Mouse (Mus musculus) testis, adult 2 months (tissue): Measurements from ENCODE around the gene AI661453.

Experiments used
- CTCF ChIP-seq: fragments of 200-500 bp; IDR thresholded peaks from 2 replicates; pipeline ENCODE4 v1.5.1; 2012; ENCODE audit warnings: low read depth, mild to moderate bottlenecking, inconsistent platforms, low read length, moderate library complexity; ENCODE audit not compliant: control insufficient read depth, insufficient read depth, insufficient replicate concordance
- POLR2A ChIP-seq: fragments of 200-500 bp; IDR thresholded peaks from 2 replicates; pipeline ENCODE4 v1.6.1; 2012; ENCODE audit warnings: low read depth, mild to moderate bottlenecking, inconsistent platforms, low read length, moderate library complexity; ENCODE audit not compliant: control insufficient read depth

DNA sequence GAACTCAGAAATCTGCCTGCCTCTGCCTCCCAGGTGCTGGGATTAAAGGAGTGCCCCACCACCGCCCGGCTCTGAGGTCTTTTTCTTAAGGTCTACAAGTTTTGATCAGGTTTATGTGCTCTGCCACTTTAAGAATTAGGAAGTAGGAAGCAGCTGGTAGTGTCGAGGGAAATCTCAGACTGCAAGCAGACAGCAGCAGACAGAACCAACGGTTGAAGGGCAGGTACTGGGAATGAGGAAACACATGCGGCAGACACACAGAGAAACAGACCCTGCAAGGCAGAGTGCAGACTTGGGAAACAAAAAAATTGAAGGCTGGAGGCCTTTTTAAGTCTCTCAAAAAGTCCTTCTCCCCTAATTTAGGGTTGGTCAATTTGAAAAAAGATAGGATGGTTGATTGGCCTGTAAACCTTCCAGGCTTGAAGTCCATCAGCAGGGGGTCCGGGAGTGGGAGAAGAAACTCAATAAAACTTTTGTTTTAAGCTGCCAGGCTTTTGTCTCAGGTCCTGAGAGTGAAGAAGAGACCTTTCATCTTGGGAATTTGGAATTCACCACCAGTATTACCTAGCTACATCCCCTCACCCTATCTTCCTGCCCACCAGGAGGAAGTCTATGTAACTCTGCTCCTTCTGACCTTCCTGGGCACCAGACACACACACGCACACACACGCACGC is 72.8 kb downstream of the AI661453 start:
- TF ChIP-seq CTCF: no peak
- TF ChIP-seq POLR2A: no peak
